Mouse (Mus musculus) urinary bladder, postnatal 14 days (tissue): Measurements from ENCODE around the gene Spdya.
A peak's percentile ranks its signal among the peaks of the same experiment; 100 is the strongest.
"Not testable (repeated sequence)": the region's sequence is repeated elsewhere in the genome, so short reads cannot be mapped to it uniquely, and the experiment has no call there.

Source experiments
- DNase-seq: peaks from one replicate; pipeline ENCODE4 v3.0.0; 2021; ENCODE audit warnings: low spot score

Gene Spdya

GRCm38 (mm10) chr17:71551757-71552451 is at the start of gene Spdya:
Spdya (plus strand) TSS chr17:71552061.
- DNase-seq = peak; percentile 85

DNA sequence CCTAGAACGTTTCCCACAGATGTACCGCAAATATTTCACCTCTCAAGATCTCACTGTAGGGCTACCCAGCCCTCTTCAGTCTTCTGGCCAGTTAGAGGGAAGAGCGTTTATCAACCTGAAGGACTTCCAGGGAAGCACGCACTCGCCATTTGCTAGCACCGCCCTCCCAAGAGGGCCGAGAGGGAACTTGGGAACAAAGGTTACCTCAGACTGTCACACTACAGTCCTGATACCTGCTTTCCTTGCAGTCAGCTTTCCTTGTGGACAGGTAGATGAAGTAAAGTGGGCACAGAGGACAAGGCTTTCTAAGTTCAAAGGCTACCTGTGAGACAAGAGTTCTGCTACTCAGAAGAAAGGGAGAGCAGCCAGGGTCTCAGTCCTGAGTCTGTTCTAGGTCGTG is 45.0 kb upstream of the Spdya start:
- DNase-seq = no peak

GRCm38 (mm10) chr17:71510297-71510696 is 41.6 kb upstream of the Spdya start:
- DNase-seq = no peak

GRCm38 (mm10) chr17:71526302-71526708 is 25.6 kb upstream of the Spdya start:
- no peak for DNase-seq

DNA sequence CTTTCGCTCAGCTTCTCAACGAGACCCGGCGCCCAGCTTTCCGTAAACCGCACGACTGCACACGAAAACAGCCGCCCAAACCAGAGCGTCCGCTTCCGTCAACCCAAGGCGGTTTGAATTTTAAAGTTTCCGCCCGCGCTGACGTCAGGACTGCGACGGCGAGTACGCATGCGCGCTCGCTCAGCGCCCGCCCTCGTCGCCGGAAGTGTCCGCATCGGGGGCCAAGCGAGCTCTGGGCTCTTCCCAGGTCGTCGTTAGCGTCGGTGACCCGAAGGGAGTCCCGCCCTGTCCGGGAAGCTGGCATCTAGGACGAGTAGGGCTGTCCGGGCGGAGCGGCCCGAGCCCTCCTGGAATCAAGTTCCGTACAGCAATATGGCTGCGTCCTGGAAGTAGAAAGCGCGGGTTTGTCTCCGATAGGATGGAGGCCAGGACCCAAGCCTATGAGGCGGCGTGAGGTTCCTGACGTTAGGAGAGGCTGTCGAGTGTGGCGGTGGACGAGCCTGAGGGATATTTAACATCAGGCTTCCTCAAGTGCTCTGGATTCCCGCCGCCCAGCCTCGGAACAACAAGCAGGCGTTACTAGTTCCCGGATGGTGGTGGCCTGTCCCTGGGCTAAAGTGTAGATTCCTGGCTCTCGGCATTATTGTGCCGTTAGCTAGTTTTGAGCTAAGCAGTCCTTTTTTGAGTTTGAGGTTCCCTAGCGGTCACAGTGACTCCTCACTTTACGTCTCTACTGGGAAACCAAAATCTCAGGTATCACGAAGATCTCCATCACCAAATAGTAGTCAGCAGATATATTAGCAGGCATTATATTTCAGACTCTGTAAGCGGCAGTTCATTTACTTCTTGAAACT is 24.9 kb upstream of the Spdya start, which contains the start of gene Ndc80:
Ndc80 (minus strand) TSS at position 147 of the 854 bp plus-strand sequence.
- peak; percentile 92 for DNase-seq

DNA sequence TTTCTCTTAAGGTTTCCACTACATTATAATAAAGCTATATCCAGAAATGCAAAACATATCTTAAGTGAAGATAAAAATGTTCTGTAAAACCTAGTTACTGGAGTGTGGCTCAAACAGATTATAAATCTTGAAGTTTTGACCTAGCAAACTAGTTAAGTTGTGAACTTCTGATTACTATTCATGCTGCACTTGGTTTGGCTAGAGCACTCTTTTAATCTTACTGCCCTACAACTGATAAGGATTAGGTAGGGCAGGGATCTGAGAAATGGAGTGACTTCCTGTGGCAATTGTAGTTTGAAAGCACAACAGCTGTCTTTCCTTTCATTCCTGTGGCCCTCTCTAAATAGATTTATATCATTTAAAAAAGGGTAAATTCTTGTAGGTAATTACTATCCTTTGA is 23.8 kb upstream of the Spdya start:
- no peak for DNase-seq

- not testable (repeated sequence) for DNase-seq
Observed at GRCm38 (mm10) chr17:71535595-71535994, 16.3 kb upstream of the Spdya start.

DNA sequence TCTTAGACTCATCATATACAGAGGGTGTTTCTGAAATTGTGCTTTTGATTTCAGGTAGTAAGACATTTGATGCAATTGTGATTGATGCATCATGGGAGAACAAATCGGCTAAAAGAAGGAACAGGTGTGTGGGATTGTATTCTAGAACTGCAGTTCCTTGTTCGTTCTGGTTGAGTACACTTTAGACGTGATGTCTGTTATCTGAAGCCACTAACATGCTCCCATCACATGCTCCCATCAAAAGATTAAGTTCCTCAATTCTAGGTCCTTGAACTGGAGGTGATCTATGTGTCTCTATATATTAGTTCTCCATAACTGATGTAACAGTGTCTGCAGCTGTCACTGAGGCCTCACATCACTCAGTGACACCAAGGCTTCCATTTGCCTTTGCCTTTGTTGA is 14.7 kb upstream of the Spdya start:
- no peak for DNase-seq

DNA sequence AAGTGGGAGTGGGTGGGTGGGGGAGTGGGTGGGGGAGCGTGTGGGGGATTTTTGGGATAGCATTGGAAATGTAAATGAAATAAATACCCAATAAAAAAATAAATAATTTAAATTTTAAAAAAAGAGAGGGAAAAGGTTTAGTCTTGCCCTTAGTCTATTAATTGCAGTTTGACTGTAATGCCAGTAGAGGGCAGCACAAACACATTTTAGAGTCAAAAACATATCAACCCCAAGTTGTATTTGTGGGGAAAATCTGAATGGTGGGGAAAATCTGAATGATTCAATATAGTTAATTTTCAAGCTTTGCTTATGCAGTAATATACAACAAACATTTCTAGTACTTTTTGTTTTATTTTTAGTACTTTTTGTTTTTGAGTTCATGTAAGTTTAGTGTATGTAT is 3.3 kb upstream of the Spdya start:
- no peak for DNase-seq

GRCm38 (mm10) chr17:71551350-71551749 is 511 bp upstream of the Spdya start:
- DNase-seq = no peak

- no peak for DNase-seq
Observed at GRCm38 (mm10) chr17:71552901-71553300, 1.0 kb downstream of the Spdya start.

DNA sequence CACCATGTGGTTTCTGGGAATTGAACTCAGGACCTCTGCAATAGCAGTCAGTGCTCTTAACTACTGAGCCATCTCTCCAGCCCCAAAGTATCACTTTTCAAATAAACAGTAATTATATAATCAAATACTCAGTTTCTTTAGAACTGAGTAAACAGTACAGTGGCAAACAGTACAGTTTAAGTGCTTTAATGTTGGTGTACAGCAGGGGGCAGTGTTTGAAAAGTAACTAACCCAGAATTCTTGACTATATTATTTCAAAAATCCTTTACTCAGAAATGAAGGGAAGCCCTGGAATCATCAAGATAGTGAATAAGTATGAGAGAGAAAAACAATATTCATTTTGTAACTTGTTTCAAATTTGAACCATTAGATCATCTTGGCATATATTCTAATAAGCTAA is 9.8 kb downstream of the Spdya start:
- DNase-seq = peak; percentile 29

- DNase-seq = no peak
Observed at GRCm38 (mm10) chr17:71579176-71579705, 27.4 kb downstream of the Spdya start.

DNA sequence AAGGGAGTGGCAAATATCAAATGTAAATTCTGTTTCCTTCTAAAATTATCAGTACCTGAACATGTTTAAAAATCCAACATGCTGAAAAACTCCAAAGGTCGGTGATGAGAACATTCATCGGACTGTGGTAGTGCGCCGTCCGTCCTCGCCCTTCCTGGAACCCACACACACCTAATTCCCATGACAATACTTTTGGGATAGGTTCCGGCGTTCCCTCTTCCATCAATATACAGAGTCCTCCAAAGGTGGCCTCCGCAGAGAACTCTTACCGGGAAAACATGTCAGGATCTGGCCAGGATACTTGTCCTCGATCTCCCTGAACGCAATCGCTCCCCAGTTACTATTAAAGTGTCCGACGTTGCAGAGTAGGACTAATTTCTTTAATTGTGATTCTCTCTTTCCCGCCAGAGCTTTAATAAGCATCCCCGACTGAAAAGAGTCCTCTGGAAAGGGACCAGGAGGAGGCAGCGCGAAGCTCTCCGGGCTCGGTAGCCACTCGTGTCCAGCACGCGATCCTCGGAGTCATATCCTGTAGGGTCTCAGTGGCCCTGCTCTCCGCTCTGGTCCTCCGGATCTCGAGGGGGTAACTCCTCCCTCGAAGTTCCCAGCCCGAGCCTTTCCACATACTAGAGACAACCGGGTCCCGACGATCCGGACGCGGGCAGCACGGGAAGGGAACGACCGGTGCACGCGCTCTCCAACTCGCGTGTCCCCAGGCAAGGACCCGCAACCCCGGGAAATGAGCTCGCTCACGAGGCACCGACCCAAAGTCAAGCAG is 46.2 kb downstream of the Spdya start:
- no peak for DNase-seq

- peak; percentile 82 for DNase-seq
Observed at GRCm38 (mm10) chr17:71598659-71599554, 47.0 kb downstream of the Spdya start.

DNA sequence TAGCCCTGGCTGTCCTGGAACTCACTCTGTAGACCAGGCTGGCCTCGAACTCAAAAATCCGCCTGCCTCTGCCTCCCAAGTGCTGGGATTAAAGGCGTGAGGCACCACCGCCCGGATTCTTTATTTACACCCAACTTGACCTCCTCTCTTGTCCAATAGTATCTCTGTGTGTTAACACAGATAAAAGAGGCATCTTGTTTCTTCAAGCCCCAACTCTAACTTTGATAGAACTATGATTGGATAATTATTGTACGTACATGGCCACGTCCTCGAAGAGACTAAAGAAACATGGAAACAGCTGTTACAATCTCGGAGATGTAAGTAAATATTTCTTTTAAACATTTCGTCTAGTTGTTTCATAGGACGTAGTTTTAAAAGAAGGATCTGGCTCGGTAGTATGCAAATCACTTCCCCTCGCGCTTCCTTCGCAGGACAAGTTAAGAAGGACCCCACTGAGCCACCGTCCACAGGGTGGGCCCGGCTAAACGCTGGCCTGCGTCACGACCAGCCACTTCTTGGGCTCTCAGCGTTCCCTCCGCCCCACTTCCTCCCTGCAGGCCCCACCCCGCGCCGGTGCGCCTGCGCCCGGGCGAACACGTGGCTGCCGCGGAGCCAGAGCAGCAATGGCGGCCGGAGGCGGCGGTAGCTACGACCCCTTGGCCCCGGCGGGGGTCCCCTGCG is 63.9 kb downstream of the Spdya start, which contains the start of gene Wdr43:
Wdr43 (plus strand) TSS at position 258 of the 681 bp plus-strand sequence.
- DNase-seq = peak; percentile 96

GRCm38 (mm10) chr17:71616319-71617032 is 64.6 kb downstream of the Spdya start:
- DNase-seq = peak; percentile 4

DNA sequence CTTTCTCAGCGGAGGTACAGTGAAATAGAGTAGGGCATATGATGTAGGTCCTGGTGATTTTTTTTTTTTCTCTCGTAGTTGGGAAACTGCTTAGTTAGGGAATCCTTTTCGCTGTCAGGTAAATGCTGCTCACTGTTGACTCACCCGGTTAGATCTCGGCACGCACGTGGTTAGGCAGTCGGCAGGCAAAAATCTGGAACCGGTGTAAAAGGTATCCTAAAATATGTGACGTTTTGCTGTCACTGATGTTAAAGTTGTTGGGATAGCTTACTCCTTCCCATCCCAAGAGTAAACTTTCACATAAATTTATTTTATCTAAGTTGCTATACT is 65.1 kb downstream of the Spdya start:
- no peak for DNase-seq

DNA sequence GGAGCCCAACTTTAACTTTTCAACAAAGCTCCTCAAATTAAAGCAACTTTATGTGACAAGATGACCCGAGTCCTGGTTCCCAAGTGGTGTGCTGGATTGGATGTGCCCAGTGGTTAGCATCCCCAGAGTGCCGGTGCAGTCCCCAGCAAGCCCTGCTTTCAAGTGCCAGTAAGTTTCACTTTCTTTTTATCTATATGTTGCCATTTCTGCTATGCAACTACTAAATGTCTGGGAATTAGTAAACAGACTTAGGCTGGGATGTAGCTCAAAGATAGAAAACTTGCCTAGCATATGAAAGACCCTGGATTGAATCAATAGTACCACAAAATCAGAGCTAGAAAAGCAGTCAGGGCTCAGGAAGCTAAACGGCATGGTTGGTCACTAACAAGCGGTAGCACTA is 66.1 kb downstream of the Spdya start:
- no peak for DNase-seq

GRCm38 (mm10) chr17:71631806-71632205 is 79.9 kb downstream of the Spdya start:
- no peak for DNase-seq
